Mouse (Mus musculus) thymus, adult 2 months (tissue): Measurements from ENCODE around the gene Ptprc.

Source experiments
- CTCF ChIP-seq: fragments of 200-500 bp; IDR thresholded peaks from 2 replicates; pipeline ENCODE4 v1.5.1; 2012; ENCODE audit warnings: mild to moderate bottlenecking, control low read depth, low read length, moderate library complexity, borderline replicate concordance; ENCODE audit not compliant: control insufficient read depth, poor library complexity, insufficient read depth; ENCODE audit errors: extremely low read depth
- POLR2A ChIP-seq: fragments of 200-500 bp; IDR thresholded peaks from 2 replicates; pipeline ENCODE4 v1.6.1; 2012; ENCODE audit warnings: mild to moderate bottlenecking, low read length, control low read depth, moderate library complexity; ENCODE audit not compliant: control insufficient read depth, poor library complexity, insufficient read depth; ENCODE audit errors: extremely low read depth

- no peak for TF ChIP-seq CTCF
- TF ChIP-seq POLR2A = peak; percentile 47; the same call in 1 of the 2 replicates
These were observed 39.1 kb downstream of the Ptprc start for GRCm38 (mm10) chr1:138136373-138136779.
